Mouse (Mus musculus) frontal cortex, postnatal 36 days (tissue): ENCODE data around the gene Plxna4.

Source experiments
- DNase-seq, 2 experiments: peaks; one replicate each; pipeline ENCODE4 v3.0.0; 2022; ENCODE audit warnings: low spot score in 2 of 2

Gene Plxna4

GRCm38 (mm10) chr6:32406316-32407095 is 181.5 kb downstream of the Plxna4 start:
- peak; percentile 26 to 43 for DNase-seq

GRCm38 (mm10) chr6:32402560-32403235 is 185.3 kb downstream of the Plxna4 start:
- DNase-seq: no peak

- DNase-seq: no peak
Measured at GRCm38 (mm10) chr6:32398261-32398660, 189.7 kb downstream of the Plxna4 start.

GRCm38 (mm10) chr6:32397133-32397730 is 190.8 kb downstream of the Plxna4 start:
- DNase-seq: peak; percentile 51 to 73

GRCm38 (mm10) chr6:32395415-32395814 is 192.6 kb downstream of the Plxna4 start:
- DNase-seq: no peak

- no peak for DNase-seq
Measured at GRCm38 (mm10) chr6:32392262-32392661, 195.7 kb downstream of the Plxna4 start.

- no peak for DNase-seq
Measured at GRCm38 (mm10) chr6:32388276-32388675, 199.7 kb downstream of the Plxna4 start.

- no peak for DNase-seq
Measured at GRCm38 (mm10) chr6:32386915-32387314, 201.1 kb downstream of the Plxna4 start.

GRCm38 (mm10) chr6:32384937-32385336 is 203.1 kb downstream of the Plxna4 start:
- DNase-seq: no peak

- DNase-seq: peak in 1 of 2 experiments; percentile 19
Measured at GRCm38 (mm10) chr6:32384423-32384822, 203.6 kb downstream of the Plxna4 start.

- no peak for DNase-seq
Measured at GRCm38 (mm10) chr6:32381516-32381915, 206.5 kb downstream of the Plxna4 start.

GRCm38 (mm10) chr6:32377181-32377580 is 210.8 kb downstream of the Plxna4 start:
- peak in 1 of 2 experiments; percentile 31 for DNase-seq

GRCm38 (mm10) chr6:32373931-32374361 is 214.0 kb downstream of the Plxna4 start:
- no peak for DNase-seq

- DNase-seq: no peak
Measured at GRCm38 (mm10) chr6:32369092-32369491, 218.9 kb downstream of the Plxna4 start.

- DNase-seq: no peak
Measured at GRCm38 (mm10) chr6:32368408-32368807, 219.6 kb downstream of the Plxna4 start.

- DNase-seq: no peak
Measured at GRCm38 (mm10) chr6:32364933-32365332, 223.1 kb downstream of the Plxna4 start.

GRCm38 (mm10) chr6:32363489-32364068 is 224.4 kb downstream of the Plxna4 start:
- no peak for DNase-seq

GRCm38 (mm10) chr6:32362421-32362820 is 225.6 kb downstream of the Plxna4 start:
- DNase-seq: no peak

GRCm38 (mm10) chr6:32359675-32360074 is 228.3 kb downstream of the Plxna4 start:
- DNase-seq: peak in 1 of 2 experiments; percentile 63

- DNase-seq: no peak
Measured at GRCm38 (mm10) chr6:32357497-32357896, 230.5 kb downstream of the Plxna4 start.

- no peak for DNase-seq
Measured at GRCm38 (mm10) chr6:32355559-32355958, 232.4 kb downstream of the Plxna4 start.

GRCm38 (mm10) chr6:32348996-32349395 is 239.0 kb downstream of the Plxna4 start:
- DNase-seq: no peak
